Mouse (Mus musculus) hindbrain, embryonic 11.5 days (tissue): ENCODE data around the gene Gm20403. TPM values are rescaled to one million over a fixed set of nuclear protein-coding genes. Genes with fewer than 3 reads are reported as not detected.
"Not testable (repeated sequence)": the region's sequence is repeated elsewhere in the genome, so short reads cannot be mapped to it uniquely, and the experiment has no call there.

Source experiments
- ATAC-seq: fragments of 200-750 bp; cut with Nextera tagmentation; 2 replicates; pipeline ENCODE4 v1.8.0; 2017; ENCODE audit warnings: mild to moderate bottlenecking, moderate TSS enrichment, moderate library complexity; ENCODE audit not compliant: low FRiP score
- DNase-seq: peaks from one replicate; pipeline ENCODE4 v3.0.0-alpha.2; 2015; ENCODE audit warnings: low spot score
- H3K27ac ChIP-seq: fragments of 300-500 bp; sonication (generic); 2 replicates; pipeline ENCODE4 v1.5.1; 2014; ENCODE audit warnings: mild to moderate bottlenecking, low read depth, low read length
- H3K27me3 ChIP-seq: fragments of 300-500 bp; sonication (generic); 2 replicates; pipeline ENCODE4 v1.6.1; 2014; ENCODE audit warnings: mild to moderate bottlenecking, low read length, moderate library complexity, mixed read lengths; ENCODE audit not compliant: control insufficient read depth, insufficient read depth
- H3K36me3 ChIP-seq: fragments of 300-500 bp; sonication (generic); 2 replicates; pipeline ENCODE4 v1.6.1; 2014; ENCODE audit warnings: mild to moderate bottlenecking, low read length, moderate library complexity, mixed read lengths; ENCODE audit not compliant: control insufficient read depth, insufficient read depth
- H3K4me1 ChIP-seq: fragments of 300-500 bp; sonication (generic); replicated peaks from 2 replicates; pipeline ENCODE4 v1.6.1; 2014; ENCODE audit warnings: low read length, mixed read lengths; ENCODE audit not compliant: control insufficient read depth, insufficient read depth
- H3K4me2 ChIP-seq: fragments of 300-500 bp; sonication (generic); replicated peaks from 2 replicates; pipeline ENCODE4 v1.6.1; 2014; ENCODE audit warnings: mild to moderate bottlenecking, low read depth, low read length
- H3K4me3 ChIP-seq: fragments of 300-500 bp; sonication (generic); 2 replicates; pipeline ENCODE4 v1.5.1; 2014; ENCODE audit warnings: low read depth, low read length
- H3K9ac ChIP-seq: fragments of 300-500 bp; sonication (generic); 2 replicates; pipeline ENCODE4 v1.6.1; 2014; ENCODE audit warnings: low read depth, low read length
- H3K9me3 ChIP-seq: fragments of 300-500 bp; sonication (generic); 2 replicates; pipeline ENCODE4 v1.6.1; 2016; ENCODE audit warnings: low read length; ENCODE audit not compliant: control insufficient read depth
- WGBS: fragments of 180-500 bp; shearing (Covaris S2); extraction: QIAGEN DNeasy Blood & Tissue Kit; methylation state at CpG from one replicate; pipeline ENCODE4 v1.1.7; 2014; 5-methylcytosine and 5-hydroxymethylcytosine counted together
- polyA plus RNA-seq: library from polyadenylated mRNA; unstranded; fragments of >200 nt; fragmentation: Nextera tagmentation; extraction: Ambion mirVana; gene quantifications from 2 replicates; pipeline ENCODE4 v1.2.1, GENCODE M21; 2014

Gm20403 gene
- polyA plus RNA-seq, 1 experiment from 2014 or later, result not detected

DNA sequence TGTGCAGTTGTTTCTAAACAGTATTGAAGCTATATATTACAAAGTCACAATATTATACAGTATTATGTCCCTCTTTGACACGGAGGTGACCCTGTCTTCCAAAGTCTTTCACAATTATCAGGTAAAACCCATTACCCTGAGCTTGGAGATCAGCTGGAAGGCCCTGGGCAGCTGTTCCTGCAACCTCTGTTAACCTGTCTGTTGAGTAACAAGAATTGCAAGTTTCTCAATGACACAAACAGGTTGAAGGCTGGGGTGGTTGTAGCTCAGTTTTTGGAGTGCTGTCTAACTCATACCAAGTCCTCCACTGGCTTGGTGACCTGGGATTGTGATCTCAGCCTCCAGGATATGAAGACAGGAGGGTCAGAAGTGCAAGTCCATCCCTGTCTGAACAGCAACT lies 26.7 kb upstream of the Gm20403 start:
- Histone ChIP-seq H3K4me3 (no peak overlapping the region), H3K27me3 (no peaks in the 10 kb centered on the region), H3K36me3 (no peaks in the 10 kb centered on the region), H3K4me2 (no peak overlapping the region), H3K4me1 (no peaks in the 10 kb centered on the region), H3K9ac (no peak overlapping the region), H3K9me3 (no peaks in the 10 kb centered on the region), H3K27ac (no peak overlapping the region)
- ATAC-seq, result no peak
- no peak for DNase-seq
- 85% methylated on average over 1 of the region's 1 CpGs for WGBS

DNA sequence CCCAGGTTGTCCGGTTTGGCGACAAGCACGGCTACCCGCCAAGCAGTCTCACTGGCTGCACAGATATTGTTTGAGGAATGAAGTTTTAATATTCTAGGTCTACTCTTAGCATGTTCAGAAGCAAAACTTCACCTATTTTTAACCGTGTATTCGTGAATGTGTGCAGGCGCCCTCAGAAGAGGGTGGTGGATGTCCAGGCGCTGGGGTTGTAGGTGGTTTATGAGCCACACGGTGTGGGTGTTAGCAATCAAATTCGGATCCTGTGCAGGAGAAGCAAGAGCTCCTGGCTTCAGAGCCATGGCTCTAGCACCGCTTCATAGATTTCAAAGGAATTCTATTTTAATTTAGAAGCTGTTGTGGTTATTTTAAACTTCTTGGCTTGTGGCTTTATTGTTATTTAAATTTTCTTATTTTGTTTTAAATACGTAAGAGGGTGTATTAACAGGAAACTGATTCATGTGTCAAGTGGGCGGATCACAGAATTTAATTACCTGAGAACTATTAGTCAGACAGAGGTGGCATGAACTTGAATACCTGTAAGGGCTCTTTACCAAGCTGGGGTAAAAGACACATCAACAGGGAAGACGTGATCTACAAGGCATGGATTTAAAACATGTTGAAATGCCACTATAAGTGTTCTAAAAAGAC lies 21.2 kb upstream of the Gm20403 start:
- Histone ChIP-seq H3K4me1 (no peaks in the 10 kb centered on the region), H3K4me2 (no peak overlapping the region), H3K9ac (no peak overlapping the region), H3K27ac (no peak overlapping the region), H3K27me3 (no peaks in the 10 kb centered on the region), H3K4me3 (no peak overlapping the region), H3K36me3 (no peaks in the 10 kb centered on the region), H3K9me3 (no peaks in the 10 kb centered on the region)
- ATAC-seq (no peak), DNase-seq (no peak)
- WGBS, result 90% methylated on average over 14 of the region's 14 CpGs

DNA sequence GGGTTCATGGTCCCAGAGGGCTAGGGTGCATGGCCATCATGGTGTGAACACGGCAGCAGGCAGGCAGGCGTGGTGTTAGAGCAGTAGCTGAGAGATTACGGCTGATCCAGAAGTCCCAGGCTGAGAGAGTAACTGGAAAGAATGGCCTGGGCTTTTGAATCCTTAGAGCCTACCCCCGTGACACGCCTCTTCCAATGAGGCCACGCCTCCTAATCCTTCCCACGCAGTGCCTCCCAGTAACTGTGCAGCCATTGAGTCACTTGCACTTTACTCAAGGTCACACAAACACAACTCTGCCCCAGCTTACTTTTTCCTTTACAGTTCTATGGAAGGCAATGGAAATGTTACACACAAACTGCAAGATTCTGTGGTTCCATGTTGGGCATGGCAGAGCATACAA lies 19.7 kb upstream of the Gm20403 start:
- H3K4me2 ChIP-seq, result no peak overlapping the region
- DNase-seq, result no peak
- H3K27ac ChIP-seq, result no peak overlapping the region
- H3K4me1 ChIP-seq, result no peaks in the 10 kb centered on the region
- no peak for ATAC-seq
- H3K27me3 ChIP-seq, result no peaks in the 10 kb centered on the region
- 94% methylated on average over 7 of the region's 7 CpGs for WGBS
- no peak overlapping the region for H3K4me3 ChIP-seq
- H3K36me3 ChIP-seq, result no peaks in the 10 kb centered on the region
- H3K9ac ChIP-seq, result no peak overlapping the region
- H3K9me3 ChIP-seq, result no peaks in the 10 kb centered on the region

DNA sequence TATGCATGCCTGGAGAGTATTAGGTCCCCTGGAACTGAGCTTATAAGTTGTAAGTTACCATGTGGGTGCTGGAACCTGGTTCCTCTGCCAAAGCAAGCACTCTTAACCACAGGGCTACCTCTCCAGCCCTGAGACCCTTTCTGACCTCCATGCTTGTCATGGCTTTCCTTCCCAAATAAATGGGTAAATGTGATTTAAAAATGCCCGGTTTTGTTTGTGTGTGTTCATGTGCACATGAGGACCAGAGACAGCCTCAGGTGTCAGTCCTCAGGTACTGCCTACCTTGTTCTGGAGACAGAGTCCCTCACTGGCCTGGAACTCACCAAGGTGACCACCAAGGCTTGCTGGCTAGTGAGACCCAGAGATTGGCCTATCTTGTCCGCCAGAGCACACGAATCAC lies 18.1 kb upstream of the Gm20403 start:
- no peaks in the 10 kb centered on the region for H3K27me3 ChIP-seq
- H3K4me3 ChIP-seq, result no peak overlapping the region
- H3K4me2 ChIP-seq, result no peak overlapping the region
- no peaks in the 10 kb centered on the region for H3K36me3 ChIP-seq
- H3K27ac ChIP-seq, result no peak overlapping the region
- H3K9ac ChIP-seq, result no peak overlapping the region
- 89% methylated on average over 3 of the region's 3 CpGs for WGBS
- no peak for ATAC-seq
- no peak for DNase-seq
- H3K9me3 ChIP-seq, result no peaks in the 10 kb centered on the region
- H3K4me1 ChIP-seq, result no peaks in the 10 kb centered on the region

DNA sequence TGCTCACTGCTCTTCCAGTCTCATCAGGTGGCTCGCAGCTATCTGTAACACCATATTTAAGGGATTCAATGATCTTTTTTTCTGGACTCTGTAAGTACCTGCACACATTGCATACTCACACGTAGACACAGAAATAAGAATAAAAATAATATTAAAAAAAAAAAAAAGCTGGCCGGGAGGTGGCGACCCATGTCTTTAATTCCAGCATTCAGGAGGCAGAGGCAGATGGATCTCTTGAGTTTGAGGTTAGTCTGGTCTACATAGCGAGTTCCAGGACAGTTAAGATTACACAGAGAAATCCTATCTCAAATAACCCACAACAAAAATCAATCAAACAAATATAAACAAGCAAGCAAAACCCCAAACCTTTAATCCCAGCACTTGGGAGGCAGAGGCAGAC lies 17.5 kb upstream of the Gm20403 start:
- H3K9me3 ChIP-seq, result no peaks in the 10 kb centered on the region
- no peak overlapping the region for H3K9ac ChIP-seq
- no peak overlapping the region for H3K4me2 ChIP-seq
- no peaks in the 10 kb centered on the region for H3K36me3 ChIP-seq
- WGBS, result 90% methylated on average over 5 of the region's 5 CpGs
- no peak overlapping the region for H3K4me3 ChIP-seq
- no peak for ATAC-seq
- no peaks in the 10 kb centered on the region for H3K27me3 ChIP-seq
- DNase-seq, result no peak
- H3K27ac ChIP-seq, result no peak overlapping the region
- no peaks in the 10 kb centered on the region for H3K4me1 ChIP-seq

DNA sequence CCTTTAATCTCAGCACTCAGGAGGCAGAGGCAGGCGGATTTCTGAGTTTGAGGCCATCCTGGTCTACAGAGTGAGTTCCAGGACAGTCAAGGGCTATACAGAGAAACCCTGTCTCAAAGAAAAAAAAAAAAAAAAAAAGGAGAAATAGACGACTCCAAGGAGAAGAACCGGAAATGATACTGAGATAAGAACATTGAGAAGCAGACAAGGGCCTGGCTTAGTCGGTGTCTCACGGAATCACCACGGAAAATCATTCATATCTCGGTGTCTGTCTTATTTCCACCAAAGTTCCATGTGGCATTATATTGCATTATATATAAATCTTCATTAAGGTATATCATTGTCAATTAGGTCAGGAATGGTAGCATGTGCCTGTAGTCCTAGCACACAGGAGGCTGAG lies 16.2 kb upstream of the Gm20403 start:
- H3K4me1 ChIP-seq, H3K4me3 ChIP-seq, H3K27ac ChIP-seq, ATAC-seq, H3K9ac ChIP-seq, DNase-seq, H3K27me3 ChIP-seq, H3K9me3 ChIP-seq, H3K4me2 ChIP-seq, H3K36me3 ChIP-seq: not testable (repeated sequence)
- WGBS, result 98% methylated on average over 7 of the region's 7 CpGs

DNA sequence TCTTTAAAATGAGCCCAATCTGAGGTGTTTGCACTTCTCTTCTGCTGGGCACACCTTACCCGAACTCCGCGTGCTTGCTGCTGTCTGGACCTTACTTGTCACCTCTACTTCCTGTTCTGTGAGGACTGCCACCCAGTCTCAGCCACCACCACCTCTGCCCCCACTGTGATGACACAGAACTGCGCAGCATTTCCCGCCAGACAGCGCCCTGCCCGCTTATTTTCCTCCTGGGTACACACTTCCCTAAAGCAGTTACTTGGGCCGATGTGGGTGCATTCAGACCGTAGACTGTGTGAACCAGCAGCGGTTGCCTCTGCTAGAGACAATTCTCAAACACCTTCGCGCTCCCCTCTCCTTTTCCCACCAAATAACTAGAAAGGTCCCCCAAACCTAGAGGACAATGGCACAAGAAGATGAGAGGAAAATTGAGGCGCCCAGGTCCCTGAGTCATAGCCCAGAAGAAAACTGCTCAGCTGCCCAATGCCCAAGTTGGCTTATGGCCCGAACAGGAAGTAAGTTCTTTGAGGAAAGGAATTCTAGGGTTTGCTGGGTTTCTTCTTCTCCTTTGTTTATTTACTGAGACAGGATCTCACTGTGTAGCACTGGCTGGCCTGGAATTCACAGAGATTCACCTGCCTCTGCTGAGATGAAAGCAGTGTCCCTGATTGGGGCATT lies 12.8 kb upstream of the Gm20403 start:
- no peaks in the 10 kb centered on the region for H3K27me3 ChIP-seq
- no peak overlapping the region for H3K4me3 ChIP-seq
- no peaks in the 10 kb centered on the region for H3K4me1 ChIP-seq
- no peak for ATAC-seq
- no peak overlapping the region for H3K9ac ChIP-seq
- H3K27ac ChIP-seq, result no peak overlapping the region
- H3K36me3 ChIP-seq, result no peaks in the 10 kb centered on the region
- DNase-seq, result no peak
- H3K4me2 ChIP-seq, result no peak overlapping the region
- 80% methylated on average over 14 of the region's 14 CpGs for WGBS
- no peaks in the 10 kb centered on the region for H3K9me3 ChIP-seq

DNA sequence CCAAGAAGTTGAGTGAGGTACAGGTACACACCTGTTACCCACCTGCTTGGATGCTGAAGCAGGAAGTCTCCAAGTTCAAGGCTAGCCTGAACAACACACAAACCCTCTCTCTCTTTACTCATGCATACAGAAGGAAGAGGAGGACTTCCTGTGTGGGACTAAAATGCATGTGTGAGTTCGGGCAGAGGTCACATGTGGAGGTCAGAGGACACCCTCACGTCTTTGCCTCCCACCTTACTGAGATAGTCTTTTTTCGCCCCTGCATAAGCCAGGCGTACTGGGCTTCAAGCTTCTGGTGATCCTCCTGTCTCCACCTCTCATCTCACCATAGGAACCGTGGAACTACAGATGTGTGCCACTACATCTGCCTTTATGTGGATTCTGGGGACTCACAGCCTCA lies 12.1 kb upstream of the Gm20403 start:
- no peak overlapping the region for H3K4me2 ChIP-seq
- no peak for ATAC-seq
- no peak overlapping the region for H3K9ac ChIP-seq
- DNase-seq, result no peak
- no peaks in the 10 kb centered on the region for H3K4me1 ChIP-seq
- H3K9me3 ChIP-seq, result no peaks in the 10 kb centered on the region
- no peaks in the 10 kb centered on the region for H3K36me3 ChIP-seq
- WGBS, result 68% methylated on average over 5 of the region's 5 CpGs
- no peaks in the 10 kb centered on the region for H3K27me3 ChIP-seq
- no peak overlapping the region for H3K4me3 ChIP-seq
- H3K27ac ChIP-seq, result no peak overlapping the region

DNA sequence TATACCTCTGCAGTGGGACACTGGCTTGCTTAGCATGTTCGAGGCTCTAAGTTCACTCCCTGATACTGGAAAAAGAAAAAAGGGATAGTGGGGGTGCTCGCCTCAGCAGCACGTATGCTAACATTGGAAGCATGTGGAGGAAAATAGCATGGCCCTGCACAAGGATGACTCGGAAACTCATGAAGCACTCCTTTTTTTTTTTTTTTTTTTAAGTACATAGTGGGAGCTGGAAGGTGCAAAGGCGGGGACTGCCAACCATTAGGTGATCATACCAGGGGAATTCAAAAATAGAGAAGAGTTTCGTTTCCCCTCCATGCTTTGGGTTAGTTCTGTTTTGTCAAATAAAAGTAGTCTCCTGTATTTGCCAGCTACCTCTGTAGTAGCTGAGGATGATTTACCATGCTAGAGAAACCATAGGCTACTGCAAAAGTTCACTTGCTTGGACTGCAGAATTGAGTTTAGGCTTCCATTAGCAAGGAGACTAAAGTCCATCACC lies 10.7 kb upstream of the Gm20403 start:
- no peak for ATAC-seq
- Histone ChIP-seq H3K4me2 (no peak overlapping the region), H3K36me3 (no peaks in the 10 kb centered on the region), H3K9me3 (no peaks in the 10 kb centered on the region), H3K4me3 (no peak overlapping the region), H3K27ac (no peak overlapping the region), H3K27me3 (no peaks in the 10 kb centered on the region), H3K4me1 (no peaks in the 10 kb centered on the region), H3K9ac (no peak overlapping the region)
- DNase-seq, result no peak
- 94% methylated on average over 6 of the region's 6 CpGs for WGBS
